Mouse (Mus musculus): ENCODE results near the gene Spr.
"Not testable (repeated sequence)": the region's sequence is repeated elsewhere in the genome, so short reads cannot be mapped to it uniquely, and the experiment has no call there.

Spr gene

DNA sequence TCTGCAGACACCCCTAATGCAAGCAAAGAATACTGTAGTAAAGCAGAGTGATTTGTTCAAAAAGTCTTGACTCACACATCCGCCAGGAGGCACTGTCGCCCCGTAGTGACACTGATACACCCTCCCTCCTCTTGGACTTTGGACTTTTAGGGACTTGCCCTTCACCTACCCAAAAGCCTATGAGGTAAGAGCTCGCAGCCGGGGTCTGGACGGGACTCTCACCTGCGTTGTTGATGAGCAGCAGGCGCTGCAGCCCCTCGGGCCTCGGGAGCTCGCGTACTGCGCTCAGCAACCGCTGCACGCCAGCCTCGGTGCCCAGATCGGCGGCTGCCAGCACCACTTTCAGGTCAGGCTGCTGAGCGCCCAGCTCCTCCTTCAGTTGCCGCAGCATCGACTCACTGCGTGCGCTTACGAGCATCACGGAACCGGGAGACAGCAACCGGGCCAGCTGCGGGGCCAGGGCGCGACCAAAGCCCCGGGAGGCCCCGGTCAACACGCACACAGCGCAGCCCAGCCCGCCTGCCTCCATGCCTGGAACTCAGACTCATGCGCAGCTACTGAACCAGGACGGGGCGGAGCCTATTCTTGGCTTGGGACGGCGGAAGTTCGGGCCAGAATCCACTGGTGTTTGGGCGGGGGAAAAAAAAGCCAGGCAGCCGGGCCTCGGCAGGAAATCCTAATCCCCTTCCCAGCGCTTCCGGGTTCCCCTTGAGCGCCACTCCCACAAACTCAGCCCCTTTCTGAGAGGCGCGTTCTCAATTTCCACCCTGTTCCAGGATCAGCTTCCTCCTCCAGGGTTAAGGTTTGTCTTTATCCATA, at the start of gene Spr:
Gene Spr, minus strand, starts transcription at position 550 of the 819 bp plus-strand sequence.
- DNase-seq: peak; percentile 85

DNA sequence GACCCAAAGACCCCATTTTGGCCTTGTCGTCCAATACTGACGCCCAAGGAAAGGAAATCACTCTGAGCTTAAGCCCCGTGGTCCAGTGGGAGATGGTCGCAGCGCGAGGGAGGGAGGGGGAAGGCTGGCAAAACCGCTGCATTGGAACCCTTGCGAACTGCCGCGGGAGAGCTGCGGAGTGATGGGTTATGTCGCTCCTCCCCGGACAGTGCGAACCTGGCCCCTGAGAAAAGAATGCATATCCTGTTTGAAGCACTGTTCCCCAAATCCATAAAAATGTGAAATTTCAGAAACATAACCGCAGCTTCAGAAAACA, 49.1 kb upstream of the Spr start:
- no peak for DNase-seq

DNA sequence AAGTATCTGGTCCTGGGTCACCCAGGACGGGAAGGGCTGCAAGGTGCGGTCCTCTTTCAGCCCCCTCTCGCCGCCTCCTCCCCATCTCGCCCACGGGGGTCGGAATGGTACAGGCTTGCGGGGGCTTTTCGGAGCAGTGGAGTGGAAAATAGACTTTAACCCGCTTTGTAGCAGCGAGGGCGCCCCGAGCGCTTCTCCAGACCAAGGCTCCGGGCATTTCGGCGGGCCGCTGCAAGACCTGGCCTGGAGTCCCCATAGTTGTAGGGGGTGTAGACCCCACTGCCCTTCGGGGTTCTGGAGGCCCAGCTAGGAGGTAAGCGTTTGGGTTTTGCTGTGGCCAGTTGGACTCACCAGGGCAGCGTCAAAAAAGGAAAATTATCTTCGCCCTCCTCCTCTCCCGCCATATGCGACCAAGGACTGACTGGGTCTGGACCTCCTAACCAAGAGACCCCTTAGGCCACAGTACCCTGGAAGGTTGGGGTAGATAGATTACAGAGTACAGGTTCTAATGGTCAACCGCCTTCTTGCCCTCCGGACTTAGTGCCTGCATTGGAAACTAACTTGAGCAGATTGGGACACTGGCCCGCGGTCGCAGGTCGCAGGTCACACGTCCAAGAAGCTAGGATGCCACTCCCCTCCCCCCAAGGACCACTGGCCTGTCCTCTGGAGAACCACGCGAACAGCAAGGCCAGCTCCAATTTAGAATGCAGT, 48.6 kb upstream of the Spr start:
- no peak for DNase-seq

DNA sequence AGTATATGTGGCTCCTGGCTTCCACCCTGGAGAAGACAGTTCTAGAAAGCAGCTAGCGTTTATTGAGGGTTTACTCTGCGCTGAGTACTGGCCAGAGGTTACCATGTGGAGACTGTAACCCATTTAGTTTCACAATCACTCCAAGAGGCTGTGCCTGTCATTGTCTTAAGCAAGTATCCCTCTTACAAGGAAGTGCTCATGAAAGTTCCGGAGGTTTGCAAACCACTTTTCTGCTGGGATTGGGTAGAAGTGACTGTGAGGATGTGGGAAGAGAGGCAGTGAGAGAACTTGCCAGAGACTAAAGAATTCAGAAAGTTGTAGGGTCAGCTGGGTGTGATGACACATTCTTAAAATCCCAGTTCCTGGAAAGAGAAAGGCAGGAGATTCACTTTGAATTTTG, 46.4 kb upstream of the Spr start:
- no peak for DNase-seq

DNA sequence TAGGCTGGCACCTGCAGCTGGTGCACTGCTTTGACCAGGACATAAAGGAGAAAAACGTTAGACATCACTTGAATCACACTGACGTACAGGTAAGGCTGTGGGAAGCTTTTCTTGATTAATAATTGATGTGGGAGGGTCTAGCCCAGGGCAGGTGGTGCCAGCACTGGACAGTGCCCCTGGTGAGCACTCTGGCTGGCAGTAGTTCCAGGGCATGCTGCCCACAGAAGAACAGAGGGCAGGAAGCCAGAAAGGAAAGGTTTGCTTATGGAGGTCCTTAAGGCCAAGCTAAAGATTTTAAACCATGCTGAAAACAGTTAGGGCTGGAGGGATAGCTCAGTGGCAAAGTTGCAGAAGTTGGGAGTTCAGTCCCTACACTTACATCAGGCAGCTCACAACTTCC, 42.5 kb upstream of the Spr start:
- no peak for DNase-seq

GRCm38 (mm10) chr6:85179569-85179968, 42.0 kb upstream of the Spr start:
- DNase-seq: no peak

DNA sequence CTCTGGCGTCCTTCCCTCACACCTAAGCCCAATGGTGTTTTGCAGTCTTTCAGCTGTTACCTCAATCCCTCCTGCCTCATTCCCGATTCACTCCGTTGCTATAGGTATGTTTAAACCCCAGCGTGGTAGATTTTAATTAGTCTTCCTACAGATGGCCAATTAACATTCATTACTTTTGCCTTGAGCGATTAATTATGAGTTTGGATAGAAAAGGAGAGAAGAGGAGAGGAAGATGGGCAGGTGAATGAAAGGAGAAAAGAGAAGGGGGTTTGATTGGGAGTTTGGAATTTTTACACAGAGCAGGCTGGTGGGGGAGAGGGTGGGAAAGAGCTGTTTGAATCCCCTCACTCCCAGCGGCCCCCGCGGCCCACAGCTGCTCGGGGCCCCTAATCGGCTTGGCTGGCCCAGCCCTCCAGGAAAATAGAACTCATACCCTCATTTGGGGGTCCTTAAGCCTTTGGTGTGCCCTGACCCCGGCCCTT, 27.9 kb upstream of the Spr start:
- DNase-seq: no peak

GRCm38 (mm10) chr6:85160201-85160923, 22.8 kb upstream of the Spr start:
- peak; percentile 75 for DNase-seq

DNA sequence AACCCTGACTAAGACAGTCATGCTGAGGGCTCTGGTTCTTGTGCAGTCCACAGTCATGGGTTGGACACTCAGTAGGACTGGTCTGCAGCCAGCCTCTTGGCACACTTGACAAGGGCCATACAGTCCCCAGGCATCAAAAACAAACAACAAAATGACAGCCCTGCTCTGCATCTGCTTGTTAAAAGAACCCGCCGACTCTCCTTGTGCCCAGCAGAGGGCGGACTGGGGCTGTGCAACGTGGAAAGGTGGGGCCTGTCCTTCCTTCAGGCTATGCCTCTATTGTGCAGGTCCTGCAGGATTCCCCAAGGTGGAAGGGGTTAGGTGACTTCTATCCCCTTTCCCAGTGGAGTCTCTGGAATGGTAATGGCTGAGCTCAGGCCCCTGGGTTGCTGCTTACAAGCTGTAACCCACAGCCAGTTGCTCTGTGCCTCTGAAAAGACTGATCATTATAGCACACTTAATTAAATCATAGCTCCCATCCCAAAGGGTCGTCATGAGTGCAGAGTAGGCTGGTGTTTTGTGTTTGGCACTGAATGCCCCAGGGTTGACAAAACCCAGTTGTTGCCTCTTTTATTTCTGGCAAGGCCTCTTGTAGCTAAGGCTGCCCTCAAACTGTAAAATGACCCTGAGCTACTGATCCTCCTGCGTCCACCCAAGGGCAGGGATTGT, 21.7 kb upstream of the Spr start:
- DNase-seq: peak; percentile 53

DNA sequence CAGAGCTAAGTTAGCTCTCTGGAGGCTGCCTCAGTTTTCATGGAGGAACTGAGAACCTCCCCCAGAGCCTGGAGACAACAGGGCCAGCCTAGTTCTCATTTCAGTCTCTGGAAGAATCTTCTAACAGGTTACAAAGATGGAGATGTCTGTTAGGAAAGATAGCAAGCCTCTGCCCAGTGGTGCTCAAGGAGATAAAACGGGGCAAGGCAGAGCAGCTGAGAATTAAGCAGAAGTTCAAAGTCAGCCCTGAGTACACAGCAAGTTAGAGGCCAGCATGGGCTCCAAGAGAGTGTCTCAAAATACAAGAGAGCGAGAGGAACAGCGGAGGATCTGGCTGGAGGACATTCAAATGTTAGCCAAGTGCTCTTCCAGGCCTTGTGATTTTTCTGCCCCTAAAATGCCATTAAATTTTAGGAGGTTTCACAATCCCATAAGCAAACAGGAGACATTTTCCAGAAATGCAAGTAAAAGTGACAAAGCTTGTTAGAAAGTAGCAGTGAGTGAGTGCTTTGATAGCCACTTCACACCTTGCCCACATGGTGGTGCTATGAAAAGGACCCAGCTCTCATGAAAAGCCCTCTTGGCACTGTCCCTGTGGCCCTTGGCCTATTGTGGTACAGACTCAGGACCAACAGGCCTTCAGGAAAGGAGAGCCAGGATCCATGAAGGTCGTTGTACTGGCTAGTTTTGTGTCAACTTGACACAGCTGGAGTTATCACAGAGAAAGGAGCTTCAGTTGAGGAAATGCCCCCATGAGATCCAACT, 20.7 kb upstream of the Spr start:
- DNase-seq: not testable (repeated sequence)

DNA sequence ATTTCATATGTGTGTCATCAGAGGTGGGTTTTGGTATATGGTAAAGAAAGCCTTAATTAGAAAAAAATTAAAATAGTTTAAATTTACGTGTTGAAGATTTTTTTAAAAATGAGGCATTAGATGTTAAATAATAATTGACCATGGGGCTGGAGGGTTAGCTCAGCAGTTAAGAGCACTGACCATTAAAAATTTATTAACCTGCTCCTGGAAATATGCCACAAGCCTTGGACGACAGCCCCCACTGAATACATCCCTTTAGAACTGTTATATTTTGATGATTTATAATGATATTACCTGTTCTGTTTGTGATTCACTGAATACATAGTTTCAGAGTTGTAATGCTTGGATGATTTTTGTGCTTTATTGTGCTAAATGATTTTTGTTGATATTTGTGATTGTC, 19.0 kb upstream of the Spr start:
- not testable (repeated sequence) for DNase-seq

GRCm38 (mm10) chr6:85154861-85155528, 17.4 kb upstream of the Spr start:
- DNase-seq: peak; percentile 39

DNA sequence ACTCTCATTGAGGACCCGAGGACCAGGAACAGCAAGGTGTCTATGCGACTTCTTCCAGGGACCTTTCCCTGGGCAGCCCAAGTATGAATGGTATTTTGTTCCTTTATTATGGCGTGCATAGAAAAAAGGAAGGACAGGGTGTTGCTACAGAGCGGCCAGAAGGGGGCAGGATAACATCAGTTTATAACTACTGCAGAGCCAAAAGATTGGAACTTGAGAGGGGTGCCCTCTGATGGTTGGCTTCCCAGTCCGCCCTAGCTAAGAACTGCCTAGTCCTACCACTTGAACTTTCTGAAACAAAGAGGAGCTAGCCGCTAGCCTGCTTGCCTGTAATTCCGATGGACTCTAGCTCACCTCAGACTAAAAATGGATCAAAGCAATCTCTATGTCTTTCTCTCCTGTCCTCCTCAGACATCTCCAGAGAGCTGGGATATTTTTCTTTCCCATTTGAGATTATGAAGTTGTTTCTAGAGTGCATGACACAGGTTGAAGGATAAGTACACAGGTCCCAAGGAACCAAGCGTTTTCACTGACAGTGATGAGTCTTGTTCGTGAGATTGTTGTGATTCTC, 16.5 kb upstream of the Spr start:
- peak; percentile 82 for DNase-seq

DNA sequence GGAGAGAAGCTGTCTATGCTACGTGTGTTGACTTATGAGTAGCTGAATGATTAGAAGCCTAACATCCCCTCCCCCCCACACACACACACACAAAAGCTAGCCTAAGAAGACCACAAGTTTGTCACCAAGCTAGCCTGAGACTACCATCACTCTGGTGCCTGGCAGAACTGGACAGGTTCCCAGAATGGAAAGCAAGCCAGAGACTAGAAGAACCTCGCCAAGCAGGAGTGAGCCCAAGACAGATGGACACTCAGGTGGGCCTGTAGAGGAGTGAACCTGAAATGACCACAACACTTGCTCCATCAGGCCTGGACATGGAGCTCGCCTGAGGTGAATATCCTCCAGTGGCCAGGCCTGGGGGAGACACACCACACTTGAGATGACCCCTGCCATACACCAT, 12.8 kb upstream of the Spr start:
- no peak for DNase-seq

DNA sequence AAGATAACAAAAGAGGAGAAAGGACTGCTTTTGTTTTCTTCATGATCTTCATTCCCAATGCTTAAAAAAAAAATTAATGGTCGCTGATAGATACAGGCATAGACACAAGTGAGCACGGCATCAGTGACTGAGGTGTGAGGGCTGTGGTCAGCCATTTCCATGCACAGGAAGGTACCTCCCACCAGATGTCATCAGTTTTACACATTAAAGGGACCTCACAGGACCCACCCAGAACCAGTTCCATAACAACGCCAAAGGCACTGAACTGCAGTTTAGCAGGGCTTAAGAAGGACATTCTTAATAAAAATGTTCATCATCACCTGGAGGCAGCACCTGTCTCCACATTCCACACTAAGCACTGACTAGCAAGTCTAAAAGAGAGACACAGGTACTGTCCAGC, 10.1 kb upstream of the Spr start:
- no peak for DNase-seq

DNA sequence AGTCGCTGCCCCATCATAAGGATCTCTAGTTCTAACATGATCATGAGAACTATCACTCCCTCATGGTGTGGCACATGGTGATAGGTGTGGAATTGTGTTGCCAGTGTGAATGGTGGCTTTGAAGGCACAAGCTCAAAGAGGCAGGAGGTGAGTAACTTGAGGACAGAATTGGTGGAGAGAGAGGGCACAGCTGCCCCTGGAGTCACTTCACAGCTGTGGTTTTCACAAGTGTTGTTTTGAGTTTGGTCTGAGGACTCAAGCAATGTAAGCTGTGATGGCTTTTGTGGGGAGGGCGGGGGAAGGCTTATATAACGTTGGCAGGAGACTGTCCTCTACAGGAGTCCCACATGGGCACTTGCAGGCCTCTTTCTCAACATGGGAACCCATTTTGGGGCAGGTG, 6.9 kb upstream of the Spr start:
- no peak for DNase-seq

DNA sequence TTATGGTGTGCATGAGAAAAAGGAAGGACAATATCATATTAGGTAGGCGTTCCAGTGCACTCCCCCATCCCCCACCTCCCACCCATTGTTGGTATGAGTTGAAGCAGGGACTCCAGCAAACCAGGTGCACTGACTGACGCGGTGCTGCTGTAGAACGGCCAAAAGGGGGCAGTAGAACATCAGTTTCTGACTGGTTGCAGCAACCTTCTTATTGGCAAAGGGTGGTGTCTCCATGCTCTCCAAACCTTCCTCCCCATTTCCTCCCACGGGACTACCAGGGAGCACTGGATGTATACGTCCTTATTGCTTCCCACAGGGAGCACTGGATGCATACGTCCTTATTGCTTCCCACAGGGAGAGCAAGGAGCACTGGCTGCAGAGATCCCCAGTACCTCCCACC, 3.4 kb upstream of the Spr start:
- peak; percentile 75 for DNase-seq

GRCm38 (mm10) chr6:85139534-85139933, 2.0 kb upstream of the Spr start:
- DNase-seq: no peak

- not testable (repeated sequence) for DNase-seq
Observed at GRCm38 (mm10) chr6:85136784-85137183, 782 bp downstream of the Spr start.

DNA sequence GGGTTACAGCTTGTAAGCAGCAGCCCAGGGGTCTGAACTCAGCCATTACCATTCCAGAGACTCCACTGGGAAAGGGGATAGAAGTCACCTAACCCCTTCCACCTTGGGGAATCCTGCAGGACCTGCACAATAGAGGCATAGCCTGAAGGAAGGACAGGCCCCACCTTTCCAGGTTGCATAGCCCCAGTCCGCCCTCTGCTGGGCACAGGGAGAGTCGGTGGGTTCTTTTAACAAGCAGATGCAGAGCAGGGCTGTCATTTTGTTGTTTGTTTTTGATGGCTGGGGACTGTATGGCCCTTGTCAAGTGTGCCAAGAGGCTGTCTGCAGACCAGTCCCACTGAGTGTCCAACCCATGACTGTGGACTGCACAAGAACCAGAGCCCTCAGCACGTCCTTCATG, 4.8 kb downstream of the Spr start:
- DNase-seq: peak; percentile 57

- not testable (repeated sequence) for DNase-seq
Observed at GRCm38 (mm10) chr6:85132237-85132636, 5.3 kb downstream of the Spr start.
